Mouse (Mus musculus) embryo, embryonic 11 days (tissue): ENCODE results near the gene Mtrex.

Experiments
- DNase-seq: peaks from one replicate; pipeline ENCODE4 v3.0.0-alpha.2; 2015

Mtrex gene

GRCm38 (mm10) chr13:112823911-112824648 is 103.1 kb downstream of the Mtrex start:
- DNase-seq = no peak

- no peak for DNase-seq
Observed at GRCm38 (mm10) chr13:112823236-112823910, 103.8 kb downstream of the Mtrex start.

- DNase-seq = no peak
Observed at GRCm38 (mm10) chr13:112822413-112822812, 104.8 kb downstream of the Mtrex start.

GRCm38 (mm10) chr13:112818125-112818524 is 109.1 kb downstream of the Mtrex start:
- no peak for DNase-seq
